Mouse (Mus musculus): ENCODE results near the gene Als2cr12. TPM values are rescaled to one million over a fixed set of nuclear protein-coding genes. Genes with fewer than 3 reads are reported as not detected.
"Not testable (repeated sequence)": the region's sequence is repeated elsewhere in the genome, so short reads cannot be mapped to it uniquely, and the experiment has no call there.

The Als2cr12 gene
- polyA plus RNA-seq, 2 experiments, result 0.12 TPM; not detected in 1

- Histone ChIP-seq H3K27me3 (ENCODE audit: control insufficient read depth, insufficient read depth, low read length) (no peaks in the 10 kb centered on the region), H3K9me3 (ENCODE audit: control insufficient read depth, low read length) (no peaks in the 10 kb centered on the region), H3K4me2 (replicated peaks; ENCODE audit: low read depth, low read length, severe bottlenecking) (peak overlapping the region; percentile 73), H3K4me3 (replicated peaks; ENCODE audit: low read length) (peak overlapping the region; percentile 56), H3K27ac (replicated peaks; ENCODE audit: low read depth, low read length) (no peak overlapping the region; the same call in 1 of the 2 replicates), H3K9ac (ENCODE audit: low read depth, low read length, severe bottlenecking) (peak overlapping the region; percentile 81), H3K4me1 (ENCODE audit: control insufficient read depth, insufficient read depth, low read length) (no peaks in the 10 kb centered on the region), H3K36me3 (ENCODE audit: control insufficient read depth, insufficient read depth, low read length) (no peaks in the 10 kb centered on the region)
- peak; percentile 31 for DNase-seq (ENCODE audit: low spot score)
- ATAC-seq (ENCODE audit: low FRiP score, low read depth), result peak; percentile 67
- WGBS, result 4% methylated on average over 37 of the region's 37 CpGs
- TF ChIP-seq POLR2A (IDR thresholded peaks at IDR 0.05; ENCODE audit: borderline replicate concordance, extremely low read depth, insufficient read depth, insufficient read length), result peak; percentile 60; the same call in 1 of the 2 replicates
Observed at GRCm38 (mm10) chr1:58652480-58653403, 43.0 kb downstream of the Als2cr12 start.

DNA sequence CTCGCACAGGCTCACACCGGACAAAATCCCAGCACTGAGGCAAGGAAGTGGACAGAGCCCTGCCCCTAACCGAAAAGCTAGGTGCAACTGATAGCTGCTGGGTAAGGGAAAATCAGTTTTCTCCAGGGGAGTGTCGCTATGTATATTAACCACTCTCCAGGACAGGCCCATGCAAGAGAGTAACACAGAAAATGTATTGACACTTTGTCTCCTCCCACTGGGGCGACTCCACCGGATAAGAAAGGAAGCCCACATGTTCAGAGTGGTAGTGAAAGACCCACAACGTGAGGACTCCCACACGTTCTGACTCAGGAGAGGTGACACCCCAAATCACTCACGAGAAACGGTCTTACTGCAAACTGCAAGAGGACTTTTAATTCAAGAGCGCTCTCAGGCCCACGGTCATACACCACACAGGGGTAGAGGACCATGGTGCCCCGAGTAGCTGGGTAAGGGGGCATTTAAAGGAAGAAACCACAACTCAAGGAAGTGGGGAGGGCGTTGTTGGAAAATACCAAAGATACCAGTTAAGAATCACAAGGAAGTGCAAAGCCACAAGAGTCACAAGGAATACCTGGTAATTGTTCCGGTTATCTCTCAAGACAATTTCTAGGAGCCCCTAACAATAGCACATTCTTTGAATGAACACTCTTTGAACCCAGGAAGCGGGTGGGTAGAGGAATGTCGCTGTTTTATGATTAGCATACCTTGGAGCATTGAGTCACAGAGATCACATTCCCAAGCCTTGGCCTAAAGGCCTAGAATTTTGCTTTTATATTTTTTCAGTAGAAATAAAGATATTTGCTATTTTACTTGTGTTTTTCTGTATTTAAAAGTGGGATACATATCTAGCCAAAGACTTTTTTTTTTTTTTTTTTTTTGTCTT, 44.0 kb downstream of the Als2cr12 start:
- H3K27ac ChIP-seq (replicated peaks; ENCODE audit: low read depth, low read length); ATAC-seq (ENCODE audit: low FRiP score, low read depth); H3K4me1 ChIP-seq (ENCODE audit: control insufficient read depth, insufficient read depth, low read length); H3K27me3 ChIP-seq (ENCODE audit: control insufficient read depth, insufficient read depth, low read length); DNase-seq (ENCODE audit: low spot score); H3K9me3 ChIP-seq (ENCODE audit: control insufficient read depth, low read length); H3K36me3 ChIP-seq (ENCODE audit: control insufficient read depth, insufficient read depth, low read length): not testable (repeated sequence)
- peak overlapping the region; percentile 73 for H3K4me2 ChIP-seq (replicated peaks; ENCODE audit: low read depth, low read length, severe bottlenecking)
- 86% methylated on average over 17 of the region's 17 CpGs for WGBS
- peak overlapping the region; percentile 56 for H3K4me3 ChIP-seq (replicated peaks; ENCODE audit: low read length)
- peak overlapping the region; percentile 81 for H3K9ac ChIP-seq (ENCODE audit: low read depth, low read length, severe bottlenecking)

DNA sequence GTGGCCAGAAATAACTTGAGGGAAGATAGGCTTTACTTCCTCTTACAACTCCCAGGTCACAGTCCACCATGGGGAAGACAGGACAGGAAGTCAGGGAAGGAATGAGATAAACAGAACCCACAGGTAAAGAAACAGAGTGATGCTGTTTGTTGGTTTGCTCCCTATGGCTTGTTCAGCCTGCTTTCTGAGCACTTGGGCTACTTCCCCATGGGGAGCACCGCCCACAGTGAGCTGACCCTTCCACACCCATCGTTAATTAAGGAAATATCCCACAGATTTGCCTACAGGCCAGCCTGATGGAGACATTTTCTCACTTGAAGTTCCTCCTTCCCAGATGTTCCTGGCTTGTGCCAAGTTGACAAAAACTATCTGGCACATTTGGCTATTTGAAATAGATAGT, 66.9 kb downstream of the Als2cr12 start:
- not testable (repeated sequence) for ATAC-seq (ENCODE audit: low FRiP score, low read depth); H3K9ac ChIP-seq (ENCODE audit: low read depth, low read length, severe bottlenecking); H3K9me3 ChIP-seq (ENCODE audit: control insufficient read depth, low read length); H3K36me3 ChIP-seq (ENCODE audit: control insufficient read depth, insufficient read depth, low read length); H3K4me2 ChIP-seq (replicated peaks; ENCODE audit: low read depth, low read length, severe bottlenecking); DNase-seq (ENCODE audit: low spot score); H3K27me3 ChIP-seq (ENCODE audit: control insufficient read depth, insufficient read depth, low read length); H3K27ac ChIP-seq (replicated peaks; ENCODE audit: low read depth, low read length); H3K4me1 ChIP-seq (ENCODE audit: control insufficient read depth, insufficient read depth, low read length); H3K4me3 ChIP-seq (replicated peaks; ENCODE audit: low read length)
- 40% methylated on average over 1 of the region's 2 CpGs for WGBS

- Histone ChIP-seq H3K4me1 (ENCODE audit: control insufficient read depth, insufficient read depth, low read length) (no peaks in the 10 kb centered on the region), H3K27ac (replicated peaks; ENCODE audit: low read depth, low read length) (no peak overlapping the region), H3K27me3 (ENCODE audit: control insufficient read depth, insufficient read depth, low read length) (no peaks in the 10 kb centered on the region), H3K9ac (ENCODE audit: low read depth, low read length, severe bottlenecking) (no peak overlapping the region), H3K4me2 (replicated peaks; ENCODE audit: low read depth, low read length, severe bottlenecking) (no peak overlapping the region), H3K9me3 (ENCODE audit: control insufficient read depth, low read length) (no peaks in the 10 kb centered on the region), H3K4me3 (replicated peaks; ENCODE audit: low read length) (no peak overlapping the region), H3K36me3 (ENCODE audit: control insufficient read depth, insufficient read depth, low read length) (no peaks in the 10 kb centered on the region)
- ATAC-seq (ENCODE audit: low FRiP score, low read depth), result no peak
- DNase-seq (ENCODE audit: low spot score), result no peak
- TF ChIP-seq POLR2A (IDR thresholded peaks at IDR 0.05; ENCODE audit: borderline replicate concordance, extremely low read depth, insufficient read depth, insufficient read length), result no peak
- WGBS, result 64% methylated on average over 7 of the region's 7 CpGs
Observed at GRCm38 (mm10) chr1:58621996-58622748, 73.6 kb downstream of the Als2cr12 start.

DNA sequence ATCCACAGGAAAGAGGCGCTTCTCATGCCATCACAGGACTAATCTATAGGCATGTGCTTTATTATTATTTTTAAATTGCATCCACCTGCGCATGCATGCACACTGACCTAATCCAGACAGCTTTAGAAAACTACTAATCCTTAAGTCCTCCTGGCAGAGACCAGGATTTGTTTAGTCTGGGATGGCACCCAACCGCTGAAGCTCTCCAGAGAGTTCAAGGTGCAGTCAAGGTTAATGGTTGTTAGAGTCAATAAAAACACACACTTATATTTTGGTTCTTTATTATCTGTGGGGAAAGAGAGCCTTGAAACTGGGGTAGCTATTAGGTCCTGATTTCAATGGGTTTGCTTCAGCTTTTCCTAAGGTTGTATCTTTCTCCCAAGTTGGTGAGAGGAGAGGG, 74.5 kb downstream of the Als2cr12 start:
- ATAC-seq (ENCODE audit: low FRiP score, low read depth) (no peak), DNase-seq (ENCODE audit: low spot score) (no peak)
- 84% methylated on average over 3 of the region's 3 CpGs for WGBS
- no peak overlapping the region for H3K9ac ChIP-seq (ENCODE audit: low read depth, low read length, severe bottlenecking)
- H3K4me3 ChIP-seq (replicated peaks; ENCODE audit: low read length), result no peak overlapping the region
- no peaks in the 10 kb centered on the region for H3K36me3 ChIP-seq (ENCODE audit: control insufficient read depth, insufficient read depth, low read length)
- H3K9me3 ChIP-seq (ENCODE audit: control insufficient read depth, low read length), result no peaks in the 10 kb centered on the region
- no peak overlapping the region for H3K4me2 ChIP-seq (replicated peaks; ENCODE audit: low read depth, low read length, severe bottlenecking)
- TF ChIP-seq POLR2A (IDR thresholded peaks at IDR 0.05; ENCODE audit: borderline replicate concordance, extremely low read depth, insufficient read depth, insufficient read length), result no peak
- no peaks in the 10 kb centered on the region for H3K4me1 ChIP-seq (ENCODE audit: control insufficient read depth, insufficient read depth, low read length)
- H3K27me3 ChIP-seq (ENCODE audit: control insufficient read depth, insufficient read depth, low read length), result no peaks in the 10 kb centered on the region
- H3K27ac ChIP-seq (replicated peaks; ENCODE audit: low read depth, low read length), result no peak overlapping the region
